Mouse (Mus musculus) neural tube, embryonic 13.5 days (tissue): ENCODE results near the gene Ppp1ca. TPM values are rescaled to one million over a fixed set of nuclear protein-coding genes. Genes with fewer than 3 reads are reported as not detected.
A peak's percentile ranks its signal among the peaks of the same experiment; 100 is the strongest.

Source experiments
- ATAC-seq: fragments of 200-750 bp; cut with Nextera tagmentation; 2 replicates; pipeline ENCODE4 v1.8.0; 2017; ENCODE audit warnings: low read depth, mild to moderate bottlenecking, moderate TSS enrichment, moderate library complexity
- H3K27ac ChIP-seq: fragments of 300-500 bp; sonication (generic); replicated peaks from 2 replicates; pipeline ENCODE4 v1.5.1; 2015; ENCODE audit warnings: moderate library complexity, mild to moderate bottlenecking, inconsistent platforms
- H3K27me3 ChIP-seq: fragments of 300-500 bp; sonication (generic); 2 replicates; pipeline ENCODE4 v1.6.1; 2015; ENCODE audit warnings: mild to moderate bottlenecking, inconsistent platforms
- H3K36me3 ChIP-seq: fragments of 300-500 bp; sonication (generic); 2 replicates; pipeline ENCODE4 v1.6.1; 2015; ENCODE audit warnings: mild to moderate bottlenecking, inconsistent platforms
- H3K4me1 ChIP-seq: fragments of 300-500 bp; sonication (generic); replicated peaks from 2 replicates; pipeline ENCODE4 v1.6.1; 2015; ENCODE audit warnings: inconsistent platforms
- H3K4me2 ChIP-seq: fragments of 300-500 bp; sonication (generic); 2 replicates; pipeline ENCODE4 v1.6.1; 2015; ENCODE audit warnings: inconsistent platforms, mild to moderate bottlenecking, moderate library complexity
- H3K4me3 ChIP-seq: fragments of 300-500 bp; sonication (generic); 2 replicates; pipeline ENCODE4 v1.5.1; 2015; ENCODE audit warnings: mild to moderate bottlenecking, inconsistent platforms
- H3K9ac ChIP-seq: fragments of 300-500 bp; sonication (generic); 2 replicates; pipeline ENCODE4 v1.6.1; 2015; ENCODE audit warnings: moderate library complexity, mild to moderate bottlenecking, inconsistent platforms
- H3K9me3 ChIP-seq: fragments of 300-500 bp; sonication (generic); 2 replicates; pipeline ENCODE4 v1.6.1; 2016; ENCODE audit warnings: inconsistent platforms
- WGBS: fragments of 180-500 bp; shearing (Covaris S2); methylation state at CpG from one replicate; pipeline ENCODE4 v1.1.7; 2015; 5-methylcytosine and 5-hydroxymethylcytosine counted together
- microRNA-seq: library from miRNA; unstranded; fragments of <30 nt; microRNA quantifications from one replicate; pipeline ENCODE4, GENCODE M21; 2016
- polyA plus RNA-seq: library from polyadenylated mRNA; unstranded; fragments of >200 nt; fragmentation: Nextera tagmentation; extraction: Ambion mirVana; gene quantifications from 2 replicates; pipeline ENCODE4 v1.2.1, GENCODE M21; 2015

Gene Ppp1ca
- polyA plus RNA-seq, 1 experiment from 2014 or later, result 683 TPM

DNA sequence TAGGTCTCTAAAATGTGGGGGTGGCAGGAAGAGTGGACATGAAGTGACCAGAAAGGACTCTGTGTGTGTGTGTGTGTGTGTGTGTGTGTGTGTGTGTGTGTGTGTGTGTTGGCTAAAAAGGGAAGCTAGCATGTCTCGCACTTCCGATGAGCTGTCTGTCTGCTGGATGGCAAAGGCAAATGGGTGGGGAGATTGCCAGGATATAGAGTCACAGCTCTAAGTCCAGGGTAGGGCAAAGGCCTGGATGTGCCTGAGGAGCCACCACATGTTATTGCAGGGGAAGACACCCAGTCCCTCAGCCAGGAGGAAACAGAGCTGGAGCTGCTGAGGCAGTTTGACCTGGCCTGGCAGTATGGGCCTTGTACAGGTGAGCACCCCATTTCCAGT lies 40.3 kb downstream of the Ppp1ca start:
- peaks cover 31% of the 10 kb centered on the region for H3K27me3 ChIP-seq
- H3K4me3 ChIP-seq, result peak overlapping the region; percentile 55
- 68% methylated on average over 2 of the region's 2 CpGs for WGBS
- H3K4me2 ChIP-seq, result peak overlapping the region; percentile 78
- no peaks in the 10 kb centered on the region for H3K36me3 ChIP-seq
- no peak for ATAC-seq
- H3K9me3 ChIP-seq, result no peaks in the 10 kb centered on the region
- H3K27ac ChIP-seq, result peak overlapping the region; percentile 82
- peaks cover 13% of the 10 kb centered on the region for H3K4me1 ChIP-seq
- peak overlapping the region; percentile 82 for H3K9ac ChIP-seq

GRCm38 (mm10) chr19:4232651-4233050 lies 40.8 kb downstream of the Ppp1ca start:
- Histone ChIP-seq H3K36me3 (no peaks in the 10 kb centered on the region), H3K4me3 (peak overlapping the region; percentile 55; the same call in 1 of the 2 replicates)

DNA sequence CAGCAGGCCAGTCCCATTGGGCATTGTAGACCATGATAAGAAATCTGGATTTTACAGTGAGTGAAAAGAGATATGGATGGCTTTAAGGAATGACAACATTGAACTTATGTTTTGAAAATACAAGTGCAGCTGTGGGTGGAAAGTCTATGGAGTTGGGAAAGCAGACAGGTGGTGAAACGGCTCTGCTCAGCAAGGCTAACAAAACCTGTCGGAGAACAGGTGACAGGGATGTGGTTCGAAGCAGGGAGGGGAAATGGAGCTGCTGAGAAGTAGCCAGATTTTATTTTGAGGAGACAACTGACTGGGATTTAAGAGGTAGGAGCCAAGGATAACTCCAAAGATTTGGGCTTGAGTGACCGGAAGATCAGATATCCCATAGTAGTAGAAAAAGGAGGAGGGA lies 42.7 kb downstream of the Ppp1ca start:
- H3K4me2 ChIP-seq, result no peak overlapping the region
- WGBS, result 73% methylated on average over 4 of the region's 4 CpGs
- H3K9me3 ChIP-seq, result no peaks in the 10 kb centered on the region
- no peak overlapping the region for H3K27ac ChIP-seq
- no peaks in the 10 kb centered on the region for H3K36me3 ChIP-seq
- peaks cover 9% of the 10 kb centered on the region for H3K27me3 ChIP-seq
- peaks cover 13% of the 10 kb centered on the region for H3K4me1 ChIP-seq
- no peak overlapping the region for H3K9ac ChIP-seq
- ATAC-seq, result no peak
- H3K4me3 ChIP-seq, result no peak overlapping the region

More at GRCm38 (mm10) chr19:4232651-4233050, 40.8 kb downstream of the Ppp1ca start:
- peaks cover 13% of the 10 kb centered on the region for H3K4me1 ChIP-seq
- no peak for ATAC-seq
- no peaks in the 10 kb centered on the region for H3K9me3 ChIP-seq
- peak overlapping the region; percentile 78 for H3K4me2 ChIP-seq
- peaks cover 26% of the 10 kb centered on the region for H3K27me3 ChIP-seq
- H3K9ac ChIP-seq, result peak overlapping the region; percentile 82
- no peak overlapping the region for H3K27ac ChIP-seq
- WGBS, result 83% methylated on average over 7 of the region's 7 CpGs

GRCm38 (mm10) chr19:4240247-4240668 lies 48.4 kb downstream of the Ppp1ca start:
- WGBS, result 67% methylated on average over 8 of the region's 8 CpGs
- Histone ChIP-seq H3K9ac (no peak overlapping the region), H3K27ac (no peak overlapping the region), H3K9me3 (no peaks in the 10 kb centered on the region), H3K4me1 (no peaks in the 10 kb centered on the region), H3K27me3 (no peaks in the 10 kb centered on the region), H3K4me2 (no peak overlapping the region), H3K36me3 (no peaks in the 10 kb centered on the region), H3K4me3 (no peak overlapping the region)
- no peak for ATAC-seq

DNA sequence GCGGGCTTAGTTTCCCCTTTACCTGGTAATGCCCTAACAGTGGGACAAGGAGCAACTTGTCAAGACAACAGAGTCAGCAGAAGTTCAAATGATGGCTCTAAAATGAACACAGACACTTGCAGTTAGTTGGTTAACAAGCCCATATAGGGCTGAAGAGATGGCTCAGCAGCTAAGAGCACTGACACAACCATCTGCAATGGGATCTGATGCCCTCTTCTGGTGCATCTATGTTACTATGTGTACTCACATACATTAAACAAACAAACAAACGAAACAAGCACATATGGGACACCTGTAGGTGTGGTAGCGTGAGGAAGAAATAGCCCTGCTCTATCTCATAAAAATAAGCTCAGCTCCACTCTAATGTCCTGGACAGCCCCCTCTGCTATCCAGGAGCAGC lies 50.6 kb downstream of the Ppp1ca start:
- Histone ChIP-seq H3K4me3 (no peak overlapping the region), H3K4me1 (no peaks in the 10 kb centered on the region), H3K9ac (no peak overlapping the region), H3K27ac (no peak overlapping the region), H3K36me3 (no peaks in the 10 kb centered on the region), H3K27me3 (no peaks in the 10 kb centered on the region), H3K9me3 (no peaks in the 10 kb centered on the region), H3K4me2 (no peak overlapping the region)
- ATAC-seq, result no peak
- 54% methylated on average over 3 of the region's 3 CpGs for WGBS

DNA sequence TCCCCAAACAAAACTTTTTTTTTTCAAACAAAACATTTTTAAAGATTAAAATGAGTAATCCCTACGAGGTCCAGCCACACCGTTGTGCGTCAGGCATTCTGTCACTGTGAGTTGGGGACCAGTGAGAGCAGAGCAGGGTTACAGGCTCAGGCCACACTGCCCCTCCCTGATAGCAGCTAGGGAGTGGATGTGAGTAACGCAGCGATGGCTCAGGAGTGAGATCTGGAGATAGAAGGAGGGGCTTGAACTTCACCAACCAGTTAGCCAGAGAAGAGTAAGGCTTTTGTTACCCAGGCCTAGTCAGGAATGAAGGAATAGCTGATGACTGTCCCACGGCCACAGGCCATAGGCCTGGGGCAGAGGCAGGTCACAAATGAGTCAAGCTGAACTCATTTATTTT lies 52.9 kb downstream of the Ppp1ca start:
- no peaks in the 10 kb centered on the region for H3K36me3 ChIP-seq
- no peak for ATAC-seq
- no peaks in the 10 kb centered on the region for H3K27me3 ChIP-seq
- no peak overlapping the region for H3K4me2 ChIP-seq
- no peak overlapping the region for H3K4me3 ChIP-seq
- H3K27ac ChIP-seq, result no peak overlapping the region
- no peaks in the 10 kb centered on the region for H3K4me1 ChIP-seq
- H3K9me3 ChIP-seq, result no peaks in the 10 kb centered on the region
- WGBS, result 80% methylated on average over 6 of the region's 6 CpGs
- H3K9ac ChIP-seq, result no peak overlapping the region

Small RNA genes lying within 50 kb of the gene (microRNA-seq; reads per million reads assigned to microRNA genes)
- not detected for gene Gm26115

Other genes with a start within 250 kb of the Ppp1ca start
- not detected in 2 replicates for gene Aldh3b3, start 233.4 kb upstream of the Ppp1ca start, polyA plus RNA-seq
- 0.14 and 0.32 TPM in 2 replicates for gene Aldh3b2, start 219.7 kb upstream of the Ppp1ca start, polyA plus RNA-seq
- gene Acy3, start 205.5 kb upstream of the Ppp1ca start, polyA plus RNA-seq, result 2.3 and 3.9 TPM in 2 replicates
- not detected in 2 replicates for gene Tbx10, start 199.3 kb upstream of the Ppp1ca start, polyA plus RNA-seq
- gene Nudt8, start 191.5 kb upstream of the Ppp1ca start, polyA plus RNA-seq, result 22.5 and 22.9 TPM in 2 replicates
- gene Gm49405, start 191.4 kb upstream of the Ppp1ca start, polyA plus RNA-seq, result 4.7 and 6.0 TPM in 2 replicates
- gene Doc2g, start 188.8 kb upstream of the Ppp1ca start, polyA plus RNA-seq, result 6.0 and 7.1 TPM in 2 replicates
- 217 and 222 TPM in 2 replicates for gene Ndufv1, start 179.3 kb upstream of the Ppp1ca start, polyA plus RNA-seq
- 383 and 433 TPM in 2 replicates for gene Gstp1, start 154.1 kb upstream of the Ppp1ca start, polyA plus RNA-seq
- 1.5 and 1.7 TPM in 2 replicates for gene Gstp2, start 146.0 kb upstream of the Ppp1ca start, polyA plus RNA-seq
- gene Gstp3, start 132.5 kb upstream of the Ppp1ca start, polyA plus RNA-seq, result not detected in 2 replicates
- gene Cabp2, start 110.5 kb upstream of the Ppp1ca start, polyA plus RNA-seq, result not detected in 2 replicates
- gene Cdk2ap2, start 94.9 kb upstream of the Ppp1ca start, polyA plus RNA-seq, result 82.6 and 86.4 TPM in 2 replicates
- gene Pitpnm1, start 92.1 kb upstream of the Ppp1ca start, polyA plus RNA-seq, result 37.0 and 37.8 TPM in 2 replicates
- 92.4 and 94.0 TPM in 2 replicates for gene Aip, start 66.2 kb upstream of the Ppp1ca start, polyA plus RNA-seq
- not detected in 2 replicates for gene Gpr152, start 52.3 kb upstream of the Ppp1ca start, polyA plus RNA-seq
- 0.14 TPM in 2 replicates for gene Cabp4, start 48.0 kb upstream of the Ppp1ca start, polyA plus RNA-seq
- 119 and 120 TPM in 2 replicates for gene Coro1b, start 43.4 kb upstream of the Ppp1ca start, polyA plus RNA-seq
- gene Ptprcap, start 38.5 kb upstream of the Ppp1ca start, polyA plus RNA-seq, result 0.54 and 1.2 TPM in 2 replicates
- 62.7 and 63.6 TPM in 2 replicates for gene Rps6kb2, start 28.7 kb upstream of the Ppp1ca start, polyA plus RNA-seq
- gene Carns1, start 16.6 kb upstream of the Ppp1ca start, polyA plus RNA-seq, result 5.1 and 6.6 TPM in 2 replicates
- 0.80 and 0.88 TPM in 2 replicates for gene Tbc1d10c, start 781 bp upstream of the Ppp1ca start, polyA plus RNA-seq
- 23.5 and 24.9 TPM in 2 replicates for gene Rad9a, start 9.6 kb downstream of the Ppp1ca start, polyA plus RNA-seq
- 0.67 and 0.79 TPM in 2 replicates for gene Clcf1, start 22.2 kb downstream of the Ppp1ca start, polyA plus RNA-seq
- gene AC109138.7, start 22.3 kb downstream of the Ppp1ca start, polyA plus RNA-seq, result not detected in 2 replicates
- 21.0 and 22.1 TPM in 2 replicates for gene Pold4, start 39.8 kb downstream of the Ppp1ca start, polyA plus RNA-seq
- 7.2 and 8.2 TPM in 2 replicates for gene Ssh3, start 77.1 kb downstream of the Ppp1ca start, polyA plus RNA-seq
- 29.8 and 33.1 TPM in 2 replicates for gene Ankrd13d, start 91.1 kb downstream of the Ppp1ca start, polyA plus RNA-seq
- gene Grk2, start 114.2 kb downstream of the Ppp1ca start, polyA plus RNA-seq, result 22.3 and 25.5 TPM in 2 replicates
- gene Kdm2a, start 206.2 kb downstream of the Ppp1ca start, polyA plus RNA-seq, result 38.2 and 41.5 TPM in 2 replicates
- 8.5 and 10.1 TPM in 2 replicates for gene Rhod, start 247.4 kb downstream of the Ppp1ca start, polyA plus RNA-seq